Comparison of ENCODE assay signal across 25 mouse cellular contexts in the genomic region with DNA sequence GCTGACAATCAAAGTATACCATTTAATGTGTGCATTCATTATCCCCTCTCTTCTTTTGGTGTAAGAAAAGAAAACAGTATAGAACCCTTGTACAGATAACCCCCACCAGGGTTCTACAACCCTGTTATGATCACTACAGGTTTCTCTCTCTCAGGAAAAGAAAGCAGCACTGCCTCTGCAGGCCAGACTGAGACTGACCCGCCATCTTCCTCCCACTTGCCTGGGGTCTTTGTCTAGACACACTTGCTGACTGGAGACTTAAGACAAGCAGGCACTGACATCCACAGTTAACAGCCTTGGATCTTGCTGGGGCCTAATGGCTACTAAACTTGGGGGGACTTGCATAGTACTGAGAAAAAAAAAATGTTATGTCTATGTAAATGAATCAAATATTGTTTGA. TPM values are rescaled to one million over a fixed set of nuclear protein-coding genes. Genes with fewer than 3 reads are reported as not detected.
DNase-seq lines count a peak whose midpoint lies in the region; ATAC-seq lines count a peak whose summit lies in the region.
"Had no signal": no experiment of that assay in that cellular context is flagged by ENCODE, and none has a peak within 500 bp of the region (broad histone marks: within the 10 kb centered on the region; RNA-seq: fewer than 3 reads in every experiment).

No protein-coding gene starts in this region.

- 0 out of 2 replicates have a peak overlapping the region, but pooled peaks have one; percentile 29 for H3K27ac ChIP-seq in limb, embryonic 12.5 days
- H3K27ac ChIP-seq: embryonic facial prominence, embryonic 12.5 days; gastrocnemius, adult 2 months; hindbrain, embryonic 12.5 days; kidney, embryonic 15.5 days; macrophage had no signal

- no peak overlapping the region for H3K4me3 ChIP-seq in limb, embryonic 12.5 days (replicated peaks)
- H3K4me3 ChIP-seq: embryonic facial prominence, embryonic 12.5 days; gastrocnemius, adult 2 months; heart, embryonic 12.5 days; hindbrain, embryonic 12.5 days; kidney, embryonic 15.5 days had no signal

- peak; percentile 27 for DNase-seq in heart, adult 11 months
- no peak for DNase-seq in heart, postnatal 4 days
- DNase-seq in ES-CJ7 (ENCODE audit: low read depth, low spot score) (peak; percentile 41), ZHBTc4 (ENCODE audit: low read depth, low spot score) (peak; percentile 38)
- no peak for DNase-seq in frontal cortex, postnatal 36 days (ENCODE audit: low spot score in 2 of 2)
- no peak for DNase-seq in left cerebral cortex, postnatal 10 days (ENCODE audit: extremely low spot score in 1 of 2, low spot score in 2 of 2)
- DNase-seq: adrenal gland, postnatal 14 days; B cell, adult 2 months; cerebellum, adult 8-10 months; gastrocnemius, adult 2 months; heart, postnatal 10 days; kidney, adult 11 months; kidney, postnatal 36 days; liver, postnatal 0 days; thymus, postnatal 14 days had no signal

- intact Hi-C loops in left cerebral cortex, postnatal 10 days (cut with DNase I): no loop called here

- no peaks in the 10 kb centered on the region for H3K36me3 ChIP-seq in limb, embryonic 12.5 days
- H3K36me3 ChIP-seq: embryonic facial prominence, embryonic 12.5 days; hindbrain, embryonic 12.5 days had no signal

- no peaks in the 10 kb centered on the region for H3K27me3 ChIP-seq in limb, embryonic 12.5 days
- H3K27me3 ChIP-seq: CH12.LX; embryonic facial prominence, embryonic 12.5 days; heart, embryonic 12.5 days; hindbrain, embryonic 12.5 days; kidney, embryonic 15.5 days had no signal

- no peaks in the 10 kb centered on the region for H3K9me3 ChIP-seq in limb, embryonic 12.5 days
- H3K9me3 ChIP-seq: embryonic facial prominence, embryonic 12.5 days; heart, embryonic 12.5 days; hindbrain, embryonic 12.5 days; kidney, embryonic 15.5 days had no signal

- 47% methylated on average over 1 of the region's 1 CpGs for WGBS in limb, embryonic 12.5 days

- no peak for ATAC-seq in limb, embryonic 12.5 days (ENCODE audit: insufficient number of reproducible peaks, insufficient read depth, low FRiP score, low TSS enrichment, low read depth)
- ATAC-seq: forebrain, embryonic 16.5 days; liver, postnatal 0 days; lung, postnatal 0 days had no signal

- peaks cover 15% of the 10 kb centered on the region; the same call in 1 of the 2 replicates for H3K4me1 ChIP-seq in limb, embryonic 12.5 days (replicated peaks)
- H3K4me1 ChIP-seq: hindbrain, embryonic 12.5 days; kidney, embryonic 15.5 days had no signal

- H3K9ac ChIP-seq in limb, embryonic 12.5 days (replicated peaks): no peak overlapping the region
- H3K9ac ChIP-seq: embryonic facial prominence, embryonic 12.5 days; heart, embryonic 12.5 days; hindbrain, embryonic 12.5 days; kidney, embryonic 15.5 days; liver, postnatal 0 days had no signal

- H3K4me2 ChIP-seq in limb, embryonic 12.5 days: no peak overlapping the region
- H3K4me2 ChIP-seq: embryonic facial prominence, embryonic 12.5 days; heart, embryonic 12.5 days; hindbrain, embryonic 12.5 days; kidney, embryonic 15.5 days; liver, embryonic 11.5 days had no signal

RNA-seq across cellular contexts. Expression of gene Mindy3, which starts 42.2 kb away (rescaled TPM):
- 10 to 100 TPM; 29.4 to 29.5 TPM for total RNA-seq in heart, postnatal 4 days (2021)
- 24.1 and 26.2 TPM in 2 replicates for polyA plus RNA-seq in limb, embryonic 12.5 days (2016; fragmentation: Nextera tagmentation; extraction: Ambion mirVana)
- 10 to 100 TPM; 69.7 to 76.8 TPM for total RNA-seq in left cerebral cortex, postnatal 10 days (2021)

Comparison
In these comparisons a context has a peak if more than half of its experiments do, and no peak if none do; other contexts are left out.
1. DNase-seq: peak in heart, adult 11 months (single experiment), ES-CJ7 (single experiment) and ZHBTc4 (single experiment); none in heart, postnatal 4 days (single experiment), frontal cortex, postnatal 36 days (0 of 2) and left cerebral cortex, postnatal 10 days (0 of 2).